Mouse (Mus musculus): ENCODE data around the gene Ebf1. TPM values are rescaled to one million over a fixed set of nuclear protein-coding genes. Genes with fewer than 3 reads are reported as not detected.

The Ebf1 gene
- polyA plus RNA-seq, 1 experiment from 2014 or later: 13.3 TPM

DNA sequence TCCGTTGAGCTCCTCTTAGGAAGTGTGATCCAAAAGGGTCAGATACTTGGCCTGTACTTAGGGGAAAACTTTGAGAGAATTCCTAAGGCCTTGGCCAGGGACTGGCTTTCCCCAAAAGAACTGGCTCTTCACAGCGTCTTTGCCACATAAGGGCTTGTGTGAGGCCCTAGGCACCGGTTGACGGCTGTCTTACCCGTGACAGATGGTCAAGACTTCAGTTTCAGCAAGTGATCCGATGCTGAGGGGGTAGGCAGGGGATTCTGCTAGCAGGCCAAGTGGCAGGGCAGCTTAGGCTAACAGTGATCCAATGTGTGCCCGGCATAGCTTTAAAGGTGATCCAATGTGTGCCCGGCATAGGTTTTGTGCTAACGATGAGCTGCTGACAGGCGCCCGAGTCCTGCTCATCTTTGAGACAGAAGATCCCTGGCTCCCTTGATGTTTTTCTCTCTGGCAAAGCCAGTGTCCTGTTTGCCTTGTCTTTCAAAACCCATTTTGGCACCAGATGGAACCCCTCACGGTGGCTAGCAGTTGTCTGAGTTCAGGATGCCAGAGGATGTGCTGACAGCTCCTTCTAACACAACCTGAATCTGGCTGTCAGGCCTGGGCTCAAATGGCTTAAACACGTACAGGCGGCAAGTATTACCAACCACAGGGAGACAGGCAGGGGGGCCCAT is 249.5 kb downstream of the Ebf1 start:
- Histone ChIP-seq H3K4me2 (replicated peaks; ENCODE audit: low read depth, low read length) (no peak overlapping the region), H3K9me3 (ENCODE audit: control insufficient read depth, low read depth, low read length) (no peaks in the 10 kb centered on the region), H3K4me1 (ENCODE audit: control insufficient read depth, insufficient read depth, low read length) (no peaks in the 10 kb centered on the region), H3K4me3 (ENCODE audit: low read depth, low read length) (no peak overlapping the region), H3K27me3 (ENCODE audit: control insufficient read depth, insufficient read depth, low read length) (no peaks in the 10 kb centered on the region), H3K36me3 (ENCODE audit: control insufficient read depth, insufficient read depth, low read length) (no peaks in the 10 kb centered on the region), H3K9ac (replicated peaks; ENCODE audit: low read depth, low read length) (no peak overlapping the region), H3K27ac (ENCODE audit: low read length) (no peak overlapping the region)
- no peak for ATAC-seq (ENCODE audit: insufficient number of reproducible peaks, insufficient read depth, low FRiP score, low read depth)
- WGBS: 66% methylated on average over 14 of the region's 14 CpGs

DNA sequence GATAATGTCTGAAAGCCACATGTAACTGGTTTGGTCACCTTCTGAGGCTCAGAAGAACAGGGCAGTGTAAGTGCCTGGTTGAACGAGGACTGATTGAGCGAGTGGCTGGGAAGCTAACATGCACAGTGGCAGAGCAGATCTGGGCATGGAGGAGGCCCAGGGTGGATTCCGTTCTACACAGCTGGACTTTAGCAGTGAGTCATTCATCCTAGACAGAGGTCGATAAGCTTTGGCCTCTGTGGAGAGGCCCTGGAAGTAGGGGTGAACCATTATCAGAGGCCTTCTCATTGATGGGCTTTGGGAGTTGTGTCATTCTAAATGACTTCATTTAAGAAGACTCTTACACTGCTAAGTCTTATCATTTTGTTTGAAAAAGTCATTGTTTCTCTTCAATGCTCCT is 250.3 kb downstream of the Ebf1 start:
- H3K4me3 ChIP-seq (ENCODE audit: low read depth, low read length): no peak overlapping the region
- H3K4me1 ChIP-seq (ENCODE audit: control insufficient read depth, insufficient read depth, low read length): no peaks in the 10 kb centered on the region
- no peaks in the 10 kb centered on the region for H3K9me3 ChIP-seq (ENCODE audit: control insufficient read depth, low read depth, low read length)
- no peak overlapping the region for H3K9ac ChIP-seq (replicated peaks; ENCODE audit: low read depth, low read length)
- no peak for ATAC-seq (ENCODE audit: insufficient number of reproducible peaks, insufficient read depth, low FRiP score, low read depth)
- 58% methylated on average over 4 of the region's 4 CpGs for WGBS
- H3K36me3 ChIP-seq (ENCODE audit: control insufficient read depth, insufficient read depth, low read length): no peaks in the 10 kb centered on the region
- no peak overlapping the region for H3K27ac ChIP-seq (ENCODE audit: low read length)
- no peaks in the 10 kb centered on the region for H3K27me3 ChIP-seq (ENCODE audit: control insufficient read depth, insufficient read depth, low read length)
- no peak overlapping the region for H3K4me2 ChIP-seq (replicated peaks; ENCODE audit: low read depth, low read length)

DNA sequence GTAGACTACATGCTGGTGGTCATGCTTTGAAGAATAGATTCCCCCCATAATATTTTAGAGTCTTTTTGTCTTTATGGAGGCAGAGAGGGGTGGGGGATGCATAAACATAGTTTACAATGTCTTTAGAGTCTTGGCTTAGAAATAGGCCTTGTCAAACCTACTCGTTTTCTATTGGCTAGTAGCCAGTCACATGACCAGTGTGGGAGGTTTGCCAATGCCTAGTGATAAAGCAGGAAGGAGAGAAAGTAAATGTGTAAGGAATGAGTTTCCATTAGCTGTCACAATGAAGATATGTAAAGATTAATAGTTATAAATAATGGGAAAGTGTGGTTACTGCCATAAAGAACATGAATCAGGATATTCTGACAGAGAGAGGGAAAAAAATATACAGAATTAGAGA is 256.8 kb downstream of the Ebf1 start:
- Histone ChIP-seq H3K36me3 (ENCODE audit: control insufficient read depth, insufficient read depth, low read length) (no peaks in the 10 kb centered on the region), H3K4me1 (ENCODE audit: control insufficient read depth, insufficient read depth, low read length) (no peaks in the 10 kb centered on the region), H3K4me3 (ENCODE audit: low read depth, low read length) (no peak overlapping the region), H3K9ac (replicated peaks; ENCODE audit: low read depth, low read length) (no peak overlapping the region), H3K27ac (ENCODE audit: low read length) (no peak overlapping the region), H3K9me3 (ENCODE audit: control insufficient read depth, low read depth, low read length) (no peaks in the 10 kb centered on the region), H3K4me2 (replicated peaks; ENCODE audit: low read depth, low read length) (no peak overlapping the region), H3K27me3 (ENCODE audit: control insufficient read depth, insufficient read depth, low read length) (no peaks in the 10 kb centered on the region)
- WGBS: 56% methylated on average over 1 of the region's 1 CpGs
- ATAC-seq (ENCODE audit: insufficient number of reproducible peaks, insufficient read depth, low FRiP score, low read depth): no peak

DNA sequence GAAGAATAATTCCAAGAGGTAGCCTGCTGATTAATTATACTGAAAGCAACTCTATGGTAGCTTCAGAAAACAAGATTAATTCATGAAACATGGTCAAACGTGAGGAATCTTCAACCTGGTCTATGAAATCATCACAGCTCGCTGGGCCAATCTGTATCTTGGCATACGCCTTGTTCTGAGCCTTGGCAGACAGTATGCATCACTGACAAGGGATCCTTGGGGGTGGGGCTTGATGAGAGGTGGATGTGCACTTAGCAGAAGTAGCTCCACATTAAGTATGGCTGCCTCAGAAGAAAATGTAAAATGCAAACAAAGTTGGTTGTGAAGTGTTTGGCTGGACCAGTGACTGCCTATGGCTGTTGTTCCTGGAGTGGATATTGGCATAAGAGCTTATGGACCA is 258.1 kb downstream of the Ebf1 start:
- H3K27me3 ChIP-seq (ENCODE audit: control insufficient read depth, insufficient read depth, low read length): no peaks in the 10 kb centered on the region
- H3K27ac ChIP-seq (ENCODE audit: low read length): no peak overlapping the region
- H3K36me3 ChIP-seq (ENCODE audit: control insufficient read depth, insufficient read depth, low read length): no peaks in the 10 kb centered on the region
- H3K9me3 ChIP-seq (ENCODE audit: control insufficient read depth, low read depth, low read length): no peaks in the 10 kb centered on the region
- H3K4me3 ChIP-seq (ENCODE audit: low read depth, low read length): no peak overlapping the region
- no peak overlapping the region for H3K4me2 ChIP-seq (replicated peaks; ENCODE audit: low read depth, low read length)
- no peaks in the 10 kb centered on the region for H3K4me1 ChIP-seq (ENCODE audit: control insufficient read depth, insufficient read depth, low read length)
- 65% methylated on average over 3 of the region's 3 CpGs for WGBS
- no peak for ATAC-seq (ENCODE audit: insufficient number of reproducible peaks, insufficient read depth, low FRiP score, low read depth)
- H3K9ac ChIP-seq (replicated peaks; ENCODE audit: low read depth, low read length): no peak overlapping the region

GRCm38 (mm10) chr11:44881056-44881683 is 264.1 kb downstream of the Ebf1 start:
- 40% methylated on average over 9 of the region's 9 CpGs for WGBS
- ATAC-seq (ENCODE audit: insufficient number of reproducible peaks, insufficient read depth, low FRiP score, low read depth): no peak

DNA sequence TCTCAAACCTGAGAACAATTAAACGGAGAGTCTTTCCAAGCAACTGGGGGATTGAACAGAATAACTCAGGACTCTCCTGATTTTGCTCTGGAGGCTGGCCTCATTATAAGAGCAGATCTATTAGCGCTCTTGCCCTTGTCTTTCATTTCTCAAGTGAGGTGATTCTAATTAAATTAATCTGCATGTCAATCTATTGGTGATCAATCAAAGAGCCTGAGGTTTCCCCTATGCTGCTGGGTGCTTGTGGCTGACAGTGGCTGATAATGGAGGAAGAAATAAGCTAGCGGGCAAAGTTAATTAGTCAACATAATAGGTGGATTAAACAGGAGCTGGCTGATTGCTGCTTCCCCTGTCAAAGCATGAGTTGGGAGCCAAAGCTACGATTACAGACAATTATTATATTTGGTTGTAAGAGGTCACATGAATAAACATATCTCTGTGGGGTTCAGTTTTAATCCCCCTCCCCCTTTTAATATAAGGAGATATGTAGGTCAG is 265.4 kb downstream of the Ebf1 start:
- no peak overlapping the region for H3K27ac ChIP-seq (ENCODE audit: low read length)
- no peak overlapping the region for H3K4me3 ChIP-seq (ENCODE audit: low read depth, low read length)
- ATAC-seq (ENCODE audit: insufficient number of reproducible peaks, insufficient read depth, low FRiP score, low read depth): no peak
- H3K4me2 ChIP-seq (replicated peaks; ENCODE audit: low read depth, low read length): no peak overlapping the region
- no peaks in the 10 kb centered on the region for H3K27me3 ChIP-seq (ENCODE audit: control insufficient read depth, insufficient read depth, low read length)
- H3K4me1 ChIP-seq (ENCODE audit: control insufficient read depth, insufficient read depth, low read length): no peaks in the 10 kb centered on the region
- H3K36me3 ChIP-seq (ENCODE audit: control insufficient read depth, insufficient read depth, low read length): no peaks in the 10 kb centered on the region
- no peaks in the 10 kb centered on the region for H3K9me3 ChIP-seq (ENCODE audit: control insufficient read depth, low read depth, low read length)
- 67% methylated on average over 4 of the region's 4 CpGs for WGBS
- no peak overlapping the region for H3K9ac ChIP-seq (replicated peaks; ENCODE audit: low read depth, low read length)

More at GRCm38 (mm10) chr11:44881056-44881683, 264.1 kb downstream of the Ebf1 start:
- Histone ChIP-seq H3K4me2 (replicated peaks; ENCODE audit: low read depth, low read length) (no peak overlapping the region), H3K4me3 (ENCODE audit: low read depth, low read length) (no peak overlapping the region), H3K36me3 (ENCODE audit: control insufficient read depth, insufficient read depth, low read length) (no peaks in the 10 kb centered on the region), H3K9ac (replicated peaks; ENCODE audit: low read depth, low read length) (no peak overlapping the region), H3K27ac (ENCODE audit: low read length) (no peak overlapping the region), H3K27me3 (ENCODE audit: control insufficient read depth, insufficient read depth, low read length) (no peaks in the 10 kb centered on the region), H3K9me3 (ENCODE audit: control insufficient read depth, low read depth, low read length) (no peaks in the 10 kb centered on the region), H3K4me1 (ENCODE audit: control insufficient read depth, insufficient read depth, low read length) (no peaks in the 10 kb centered on the region)

DNA sequence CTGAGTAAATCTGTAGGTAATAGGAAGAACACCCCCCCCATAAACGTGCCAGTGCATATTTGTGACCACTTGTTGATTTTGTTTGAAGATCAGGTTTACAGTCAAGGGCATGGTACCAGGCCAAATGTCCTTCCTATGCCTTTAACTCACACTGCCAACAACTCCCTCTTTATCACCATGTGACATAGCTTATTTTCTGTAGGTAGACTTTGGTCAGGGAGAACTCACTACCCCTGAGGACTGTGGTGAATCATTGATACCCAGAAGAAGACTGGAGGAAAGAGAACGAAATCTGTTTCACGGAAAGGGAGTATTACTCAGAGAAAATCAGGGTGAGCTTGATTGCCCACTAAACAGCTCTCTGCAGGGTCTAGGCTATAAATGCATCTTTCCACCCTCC is 267.2 kb downstream of the Ebf1 start:
- Histone ChIP-seq H3K4me3 (ENCODE audit: low read depth, low read length) (no peak overlapping the region), H3K9me3 (ENCODE audit: control insufficient read depth, low read depth, low read length) (no peaks in the 10 kb centered on the region), H3K36me3 (ENCODE audit: control insufficient read depth, insufficient read depth, low read length) (no peaks in the 10 kb centered on the region), H3K9ac (replicated peaks; ENCODE audit: low read depth, low read length) (no peak overlapping the region), H3K27ac (ENCODE audit: low read length) (no peak overlapping the region), H3K27me3 (ENCODE audit: control insufficient read depth, insufficient read depth, low read length) (no peaks in the 10 kb centered on the region), H3K4me1 (ENCODE audit: control insufficient read depth, insufficient read depth, low read length) (no peaks in the 10 kb centered on the region), H3K4me2 (replicated peaks; ENCODE audit: low read depth, low read length) (no peak overlapping the region)
- WGBS: 74% methylated on average over 3 of the region's 3 CpGs
- no peak for ATAC-seq (ENCODE audit: insufficient number of reproducible peaks, insufficient read depth, low FRiP score, low read depth)

DNA sequence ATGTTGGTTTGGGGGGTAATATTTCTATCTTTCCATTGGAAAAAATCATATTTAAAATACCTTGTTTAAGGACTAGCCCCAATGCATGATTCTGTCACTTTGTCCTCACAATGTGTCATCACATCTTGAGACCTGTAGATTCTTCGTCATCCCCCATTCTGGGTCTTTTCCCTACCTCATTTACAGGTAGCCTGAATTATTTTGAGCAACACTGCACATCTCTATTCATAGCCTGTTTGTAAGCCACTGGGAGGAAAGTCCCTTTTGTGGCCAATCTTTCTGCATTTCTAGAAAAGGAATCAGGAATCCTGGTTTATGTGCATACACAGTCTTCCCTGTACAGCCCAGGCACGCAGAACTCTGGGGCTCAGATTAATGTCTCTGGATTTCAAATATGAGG is 269.8 kb downstream of the Ebf1 start:
- H3K27me3 ChIP-seq (ENCODE audit: control insufficient read depth, insufficient read depth, low read length): no peaks in the 10 kb centered on the region
- H3K4me1 ChIP-seq (ENCODE audit: control insufficient read depth, insufficient read depth, low read length): no peaks in the 10 kb centered on the region
- no peak overlapping the region for H3K9ac ChIP-seq (replicated peaks; ENCODE audit: low read depth, low read length)
- H3K4me2 ChIP-seq (replicated peaks; ENCODE audit: low read depth, low read length): no peak overlapping the region
- 85% methylated on average over 2 of the region's 2 CpGs for WGBS
- ATAC-seq (ENCODE audit: insufficient number of reproducible peaks, insufficient read depth, low FRiP score, low read depth): no peak
- H3K4me3 ChIP-seq (ENCODE audit: low read depth, low read length): no peak overlapping the region
- no peaks in the 10 kb centered on the region for H3K36me3 ChIP-seq (ENCODE audit: control insufficient read depth, insufficient read depth, low read length)
- H3K9me3 ChIP-seq (ENCODE audit: control insufficient read depth, low read depth, low read length): no peaks in the 10 kb centered on the region
- H3K27ac ChIP-seq (ENCODE audit: low read length): no peak overlapping the region
